Mouse (Mus musculus) lung, postnatal 0 days (tissue): Measurements from ENCODE around the gene Mtm1.

Source experiments
- CTCF ChIP-seq: IDR thresholded peaks from 2 replicates; pipeline ENCODE4 v1.5.1; 2016; ENCODE audit warnings: antibody characterized with exemption, mild to moderate bottlenecking
- EP300 ChIP-seq: IDR thresholded peaks from 2 replicates; pipeline ENCODE4 v1.6.1; 2016; ENCODE audit warnings: antibody characterized with exemption, mild to moderate bottlenecking, control low read depth

GRCm38 (mm10) chrX:71226881-71227280, 16.3 kb downstream of the Mtm1 start:
- TF ChIP-seq CTCF (no peak), EP300 (no peak)
